Mouse (Mus musculus) hindbrain, embryonic 12.5 days (tissue): ENCODE results near the gene Plekhg2. TPM values are rescaled to one million over a fixed set of nuclear protein-coding genes. Genes with fewer than 3 reads are reported as not detected.

ENCODE experiments used
- ATAC-seq: fragments of 200-750 bp; cut with Nextera tagmentation; 2 replicates; pipeline ENCODE4 v1.8.0; 2017; ENCODE audit warnings: moderate TSS enrichment; ENCODE audit not compliant: low FRiP score
- H3K27ac ChIP-seq: fragments of 300-500 bp; sonication (generic); 2 replicates; pipeline ENCODE4 v1.5.1; 2016; ENCODE audit warnings: mild to moderate bottlenecking
- H3K27me3 ChIP-seq: fragments of 300-500 bp; sonication (generic); 2 replicates; pipeline ENCODE4 v1.6.1; 2016; ENCODE audit warnings: mild to moderate bottlenecking
- H3K36me3 ChIP-seq: fragments of 300-500 bp; sonication (generic); 2 replicates; pipeline ENCODE4 v1.6.1; 2016; ENCODE audit warnings: mild to moderate bottlenecking
- H3K4me1 ChIP-seq: fragments of 300-500 bp; sonication (generic); 2 replicates; pipeline ENCODE4 v1.6.1; 2016
- H3K4me2 ChIP-seq: fragments of 300-500 bp; sonication (generic); replicated peaks from 2 replicates; pipeline ENCODE4 v1.6.1; 2016; ENCODE audit warnings: mild to moderate bottlenecking
- H3K4me3 ChIP-seq: fragments of 300-500 bp; sonication (generic); 2 replicates; pipeline ENCODE4 v1.5.1; 2016; ENCODE audit warnings: mild to moderate bottlenecking
- H3K9ac ChIP-seq: fragments of 300-500 bp; sonication (generic); 2 replicates; pipeline ENCODE4 v1.6.1; 2016; ENCODE audit warnings: mild to moderate bottlenecking, moderate library complexity
- H3K9me3 ChIP-seq: fragments of 300-500 bp; sonication (generic); replicated peaks from 2 replicates; pipeline ENCODE4 v1.6.1; 2016; ENCODE audit warnings: mild to moderate bottlenecking
- WGBS: fragments of 180-500 bp; shearing (Covaris S2); methylation state at CpG from one replicate; pipeline ENCODE4 v1.1.7; 2016; 5-methylcytosine and 5-hydroxymethylcytosine counted together
- polyA plus RNA-seq: library from polyadenylated mRNA; unstranded; fragments of >200 nt; fragmentation: Nextera tagmentation; extraction: Ambion mirVana; gene quantifications from 2 replicates; pipeline ENCODE4 v1.2.1, GENCODE M21; 2016

The Plekhg2 gene
- polyA plus RNA-seq, 1 experiment from 2014 or later = 71.7 TPM

GRCm38 (mm10) chr7:28339213-28339917 lies 33.0 kb downstream of the Plekhg2 start:
- Histone ChIP-seq H3K27me3 (no peaks in the 10 kb centered on the region), H3K4me2 (peak overlapping the region; percentile 76), H3K4me3 (peak overlapping the region; percentile 90), H3K36me3 (no peaks in the 10 kb centered on the region), H3K27ac (peak overlapping the region; percentile 86; the same call in 1 of the 2 replicates), H3K4me1 (peaks cover 17% of the 10 kb centered on the region), H3K9me3 (no peaks in the 10 kb centered on the region), H3K9ac (no peak overlapping the region)
- WGBS = 78% methylated on average over 19 of the region's 19 CpGs
- ATAC-seq = no peak

DNA sequence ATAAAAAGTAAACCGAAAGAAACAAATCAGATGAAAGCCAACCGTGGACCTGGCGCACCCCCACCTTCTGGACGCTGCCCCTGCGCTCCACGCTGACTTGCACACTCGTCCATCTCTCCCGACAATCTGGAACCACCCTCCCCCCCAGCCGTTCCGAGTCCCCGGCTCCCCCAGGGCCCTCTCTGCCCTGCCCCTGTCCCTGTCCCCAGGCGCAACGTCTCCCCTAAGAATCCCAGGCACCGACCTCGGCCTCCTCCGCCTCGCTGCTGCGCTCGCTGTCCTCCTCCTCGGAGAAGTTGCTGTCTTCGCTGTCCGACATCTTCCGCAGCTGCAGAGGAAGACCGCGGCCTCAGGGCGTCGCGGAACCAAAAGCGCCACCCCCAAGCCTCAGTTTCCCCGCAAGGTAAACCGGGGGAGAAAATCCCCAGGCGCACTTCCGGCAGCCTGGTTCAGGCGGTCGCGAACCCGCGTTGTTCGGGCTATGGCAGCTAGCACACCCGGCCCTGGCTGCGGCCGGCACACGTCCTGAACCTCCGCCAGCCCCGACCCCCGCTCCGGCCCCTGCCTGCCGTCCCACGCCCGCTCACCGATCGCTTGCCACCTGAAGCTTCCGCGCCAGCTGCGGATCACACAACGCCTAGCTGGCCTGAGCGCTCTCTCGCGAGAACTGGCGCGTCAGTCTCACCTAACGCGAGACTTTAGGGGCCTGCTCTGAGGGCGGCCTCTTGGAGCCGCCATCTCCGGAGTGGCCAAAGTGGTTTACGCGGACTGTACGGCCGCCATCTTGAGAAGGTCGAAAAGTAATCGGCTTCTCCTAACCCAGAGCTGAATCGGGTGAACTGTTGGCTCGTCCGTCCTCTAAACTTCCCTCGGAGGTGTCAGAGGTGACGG lies 34.0 kb downstream of the Plekhg2 start, which contains the start of gene Supt5:
Supt5 (minus strand) TSS at position 639 of the 891 bp plus-strand sequence.
- Histone ChIP-seq H3K9me3 (no peaks in the 10 kb centered on the region), H3K4me2 (peak within 1 kb of the TSS; percentile 76), H3K27ac (peak within 1 kb of the TSS; percentile 86), H3K27me3 (no peaks in the 10 kb centered on the region), H3K4me3 (peak within 1 kb of the TSS; percentile 90), H3K9ac (peak within 1 kb of the TSS; percentile 95), H3K36me3 (0 out of 2 replicates have a peak, but pooled peaks cover 3% of the 10 kb centered on the region), H3K4me1 (peaks cover 17% of the 10 kb centered on the region)
- peak; percentile 98 for ATAC-seq
- WGBS = under 1% methylated on average over 74 of the region's 77 CpGs

DNA sequence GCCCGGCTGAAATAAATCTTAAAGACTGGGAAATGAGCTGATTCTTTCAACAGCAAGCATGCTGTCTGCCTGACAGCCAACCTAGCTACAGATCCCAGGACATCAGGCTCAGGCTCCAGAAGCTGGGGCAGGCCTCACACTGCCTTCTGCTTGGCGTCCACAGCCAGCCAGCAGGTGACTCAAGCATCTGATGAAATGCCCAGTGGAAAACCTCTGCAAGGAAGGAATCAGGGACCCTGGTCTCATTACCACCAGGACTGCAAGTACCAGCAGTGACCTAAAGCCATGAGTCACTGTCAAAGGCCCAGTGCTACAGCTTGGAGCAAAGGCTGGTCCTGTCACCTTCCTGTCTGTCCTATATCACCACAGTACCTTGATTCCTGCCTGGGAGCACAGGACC lies 36.9 kb downstream of the Plekhg2 start:
- Histone ChIP-seq H3K27ac (no peak overlapping the region), H3K9me3 (no peaks in the 10 kb centered on the region), H3K36me3 (peaks cover 21% of the 10 kb centered on the region), H3K4me2 (no peak overlapping the region), H3K9ac (no peak overlapping the region), H3K4me1 (peaks cover 17% of the 10 kb centered on the region), H3K4me3 (no peak overlapping the region), H3K27me3 (no peaks in the 10 kb centered on the region)
- ATAC-seq = no peak
- WGBS = 93% methylated on average over 2 of the region's 2 CpGs

DNA sequence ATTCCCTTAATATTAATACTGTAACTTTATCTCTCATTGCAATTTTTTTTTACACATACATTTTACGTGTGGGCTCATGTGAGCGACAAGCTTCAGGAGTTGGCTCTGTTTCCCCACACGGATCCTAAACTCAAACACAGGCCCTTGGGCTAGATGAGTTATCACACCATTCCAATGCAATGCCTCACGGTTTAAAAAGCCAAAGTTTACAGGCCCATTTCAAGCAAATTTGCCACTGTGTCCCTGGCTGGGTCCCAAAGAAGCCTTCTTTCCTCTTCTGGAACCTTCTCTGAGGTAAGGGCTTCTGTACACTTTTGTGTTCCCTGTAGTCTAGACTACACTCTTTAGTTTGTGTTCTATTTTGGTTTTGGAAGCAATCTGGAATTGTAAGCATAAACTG lies 37.9 kb downstream of the Plekhg2 start:
- Histone ChIP-seq H3K4me3 (no peak overlapping the region), H3K4me2 (no peak overlapping the region), H3K4me1 (peaks cover 17% of the 10 kb centered on the region), H3K27me3 (no peaks in the 10 kb centered on the region), H3K27ac (no peak overlapping the region), H3K9ac (no peak overlapping the region), H3K36me3 (peaks cover 30% of the 10 kb centered on the region), H3K9me3 (no peaks in the 10 kb centered on the region)
- no peak for ATAC-seq
- 97% methylated on average over 4 of the region's 4 CpGs for WGBS

GRCm38 (mm10) chr7:28328260-28328659 lies 44.1 kb downstream of the Plekhg2 start:
- Histone ChIP-seq H3K36me3 (peaks cover 89% of the 10 kb centered on the region), H3K4me2 (no peak overlapping the region)

DNA sequence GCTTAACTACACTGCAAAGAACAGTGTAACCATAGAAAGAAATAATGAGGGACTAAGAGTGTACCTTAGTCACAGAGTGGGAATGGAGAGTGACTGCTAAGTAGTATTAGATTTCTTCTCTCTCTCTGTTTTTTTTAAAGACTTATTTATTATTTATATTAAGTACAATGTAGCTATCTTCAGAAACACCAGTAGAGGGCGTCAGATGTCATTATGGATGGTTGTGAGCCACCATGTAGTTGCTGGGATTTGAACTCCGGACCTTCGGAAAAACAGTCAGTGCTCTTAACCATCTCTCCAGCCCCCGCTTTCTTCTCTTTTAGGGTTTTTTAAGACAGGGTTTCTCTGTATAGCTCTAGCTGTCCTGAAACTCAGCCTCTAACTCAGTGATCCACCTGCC lies 45.9 kb downstream of the Plekhg2 start:
- WGBS = 83% methylated on average over 4 of the region's 4 CpGs
- Histone ChIP-seq H3K27ac (no peak overlapping the region), H3K36me3 (peaks cover 99% of the 10 kb centered on the region), H3K4me1 (no peaks in the 10 kb centered on the region), H3K4me2 (no peak overlapping the region), H3K9me3 (no peaks in the 10 kb centered on the region), H3K9ac (no peak overlapping the region), H3K4me3 (no peak overlapping the region), H3K27me3 (no peaks in the 10 kb centered on the region)
- ATAC-seq = no peak

More at GRCm38 (mm10) chr7:28328260-28328659, 44.1 kb downstream of the Plekhg2 start:
- no peaks in the 10 kb centered on the region for H3K9me3 ChIP-seq
- 95% methylated on average over 2 of the region's 2 CpGs for WGBS
- H3K4me1 ChIP-seq = no peaks in the 10 kb centered on the region
- no peak overlapping the region for H3K4me3 ChIP-seq
- H3K9ac ChIP-seq = no peak overlapping the region
- ATAC-seq = no peak
- H3K27me3 ChIP-seq = no peaks in the 10 kb centered on the region
- no peak overlapping the region for H3K27ac ChIP-seq

GRCm38 (mm10) chr7:28325293-28325692 lies 47.1 kb downstream of the Plekhg2 start:
- no peaks in the 10 kb centered on the region for H3K4me1 ChIP-seq
- no peak overlapping the region for H3K9ac ChIP-seq
- no peak overlapping the region for H3K4me3 ChIP-seq
- H3K4me2 ChIP-seq = no peak overlapping the region
- no peaks in the 10 kb centered on the region for H3K27me3 ChIP-seq
- no peaks in the 10 kb centered on the region for H3K9me3 ChIP-seq
- H3K36me3 ChIP-seq = peaks cover 98% of the 10 kb centered on the region
- H3K27ac ChIP-seq = no peak overlapping the region
- no peak for ATAC-seq
- 94% methylated on average over 8 of the region's 8 CpGs for WGBS

GRCm38 (mm10) chr7:28321974-28322720 lies 50.3 kb downstream of the Plekhg2 start:
- no peaks in the 10 kb centered on the region for H3K9me3 ChIP-seq
- H3K4me3 ChIP-seq = no peak overlapping the region
- no peak overlapping the region for H3K27ac ChIP-seq
- WGBS = 95% methylated on average over 15 of the region's 15 CpGs
- ATAC-seq = no peak
- H3K9ac ChIP-seq = no peak overlapping the region
- H3K4me1 ChIP-seq = no peaks in the 10 kb centered on the region
- no peak overlapping the region for H3K4me2 ChIP-seq
- no peaks in the 10 kb centered on the region for H3K27me3 ChIP-seq
- peaks cover 99% of the 10 kb centered on the region for H3K36me3 ChIP-seq

DNA sequence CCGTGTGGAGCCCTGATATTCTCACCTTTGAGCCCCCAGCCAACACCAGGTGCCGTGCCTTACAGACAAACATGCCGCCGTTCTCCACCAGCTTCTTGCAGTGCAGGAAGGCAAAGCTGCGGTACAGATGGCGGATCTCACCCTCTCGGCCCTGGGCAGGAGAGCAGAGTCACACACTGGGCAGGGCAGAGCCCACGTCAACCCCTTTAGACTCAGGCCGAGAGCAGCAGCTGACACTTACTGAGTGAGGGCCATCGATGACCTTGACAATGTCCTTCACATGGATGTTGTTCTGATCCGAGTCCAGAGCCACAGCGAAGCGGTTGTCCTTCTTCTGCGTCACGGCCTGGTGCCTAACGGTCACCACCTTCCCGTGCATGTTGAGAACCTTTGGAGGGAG lies 53.7 kb downstream of the Plekhg2 start:
- no peak for ATAC-seq
- no peaks in the 10 kb centered on the region for H3K27me3 ChIP-seq
- H3K4me2 ChIP-seq = no peak overlapping the region
- no peak overlapping the region for H3K4me3 ChIP-seq
- no peak overlapping the region for H3K9ac ChIP-seq
- H3K4me1 ChIP-seq = no peaks in the 10 kb centered on the region
- H3K36me3 ChIP-seq = peaks cover 92% of the 10 kb centered on the region
- 95% methylated on average over 17 of the region's 17 CpGs for WGBS
- H3K27ac ChIP-seq = no peak overlapping the region
- no peaks in the 10 kb centered on the region for H3K9me3 ChIP-seq

GRCm38 (mm10) chr7:28318036-28318435 lies 54.4 kb downstream of the Plekhg2 start:
- Histone ChIP-seq H3K4me2 (no peak overlapping the region), H3K9ac (no peak overlapping the region), H3K27me3 (no peaks in the 10 kb centered on the region), H3K36me3 (peaks cover 86% of the 10 kb centered on the region), H3K4me3 (no peak overlapping the region), H3K4me1 (no peaks in the 10 kb centered on the region), H3K27ac (no peak overlapping the region), H3K9me3 (no peaks in the 10 kb centered on the region)
- 93% methylated on average over 3 of the region's 3 CpGs for WGBS
- no peak for ATAC-seq

DNA sequence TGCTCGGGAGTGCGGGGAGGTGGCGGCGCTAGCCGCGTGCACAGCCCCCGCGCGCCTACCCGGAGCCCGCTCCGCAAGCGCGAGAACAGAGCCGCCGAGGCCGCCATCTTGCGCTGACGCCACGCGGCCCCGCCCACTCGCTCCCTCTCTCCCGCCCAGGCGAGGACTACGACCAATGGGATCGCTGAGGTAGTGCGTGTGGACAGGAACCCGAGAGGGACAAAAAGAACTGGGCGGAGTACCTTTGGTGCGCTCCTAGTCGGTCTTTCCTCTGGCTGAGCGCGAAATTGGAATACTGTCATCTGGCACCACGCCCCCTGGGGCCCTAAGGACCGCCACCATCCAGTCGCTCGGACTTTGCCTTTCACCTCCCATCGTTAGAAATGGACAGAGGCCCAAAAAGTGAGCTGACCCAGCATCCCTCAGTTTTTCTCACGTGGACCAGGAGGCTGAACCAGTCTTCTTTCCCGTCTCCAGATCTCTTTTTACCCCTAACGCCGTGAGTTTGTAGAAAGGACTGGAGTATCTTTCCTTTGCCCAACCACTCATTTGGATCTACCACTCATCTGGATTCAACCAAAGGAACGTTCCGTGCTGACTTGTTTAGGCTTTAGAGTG lies 60.4 kb downstream of the Plekhg2 start, which contains the start of gene Timm50:
Timm50 (minus strand) TSS at position 147 of the 618 bp plus-strand sequence.
- Histone ChIP-seq H3K4me3 (peak within 1 kb of the TSS; percentile 65), H3K9ac (peak within 1 kb of the TSS; percentile 78), H3K9me3 (no peaks in the 10 kb centered on the region), H3K27me3 (no peaks in the 10 kb centered on the region), H3K4me1 (peaks cover 24% of the 10 kb centered on the region), H3K36me3 (peaks cover 54% of the 10 kb centered on the region), H3K4me2 (peak within 1 kb of the TSS; percentile 89), H3K27ac (peak within 1 kb of the TSS; percentile 69)
- ATAC-seq = peak; percentile 93
- 2% methylated on average over 43 of the region's 45 CpGs for whole genome bisulfite sequencing
